Mouse (Mus musculus) CD4-positive, CD25-positive, alpha-beta regulatory T cell, adult 2 months (primary cell): ENCODE data around the gene Sept5.

Source experiments
- DNase-seq: peaks from one replicate; pipeline ENCODE4 v3.0.0-alpha.2; 2012; ENCODE audit warnings: low read depth, low spot score

The Sept5 gene

DNA sequence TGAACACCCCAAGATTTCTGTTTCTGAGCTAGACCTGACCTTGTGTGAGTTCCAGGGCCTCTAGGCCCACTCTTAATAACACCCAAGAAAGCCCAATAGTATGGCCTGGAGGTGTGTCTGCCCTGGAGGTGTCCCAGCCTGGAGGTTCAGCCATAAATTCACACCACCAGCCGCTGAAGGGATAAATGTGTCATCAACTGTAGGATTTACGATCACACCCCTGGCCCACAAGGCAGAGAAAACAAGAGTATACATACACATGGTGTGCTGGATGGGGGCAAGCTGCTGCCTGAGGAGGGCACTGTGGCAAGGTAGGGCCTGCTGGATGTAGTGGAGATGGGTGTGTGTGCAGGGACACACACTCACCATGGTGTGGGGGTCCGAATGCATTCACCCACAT, 16.5 kb downstream of the Sept5 start:
- no peak for DNase-seq

DNA sequence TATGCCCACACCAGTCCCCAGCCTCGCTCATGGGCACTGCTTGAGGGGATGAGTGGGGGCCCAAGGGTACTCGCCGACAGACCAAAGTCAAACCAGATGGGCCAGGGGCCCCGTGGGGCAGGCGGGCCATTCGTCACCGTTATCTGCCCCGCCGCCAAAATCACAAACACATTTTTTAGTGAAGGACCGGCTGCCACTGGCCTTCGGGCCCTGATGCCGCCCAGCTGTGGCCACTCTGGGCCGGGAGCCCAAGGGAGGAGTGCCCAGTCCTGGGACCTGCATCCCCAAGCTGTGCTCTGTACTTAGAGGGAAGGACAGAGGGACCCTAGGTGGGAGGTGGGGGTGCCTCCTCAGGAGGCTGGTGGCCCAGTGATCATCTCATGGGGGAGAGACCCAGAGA, 18.0 kb downstream of the Sept5 start:
- DNase-seq, result no peak

DNA sequence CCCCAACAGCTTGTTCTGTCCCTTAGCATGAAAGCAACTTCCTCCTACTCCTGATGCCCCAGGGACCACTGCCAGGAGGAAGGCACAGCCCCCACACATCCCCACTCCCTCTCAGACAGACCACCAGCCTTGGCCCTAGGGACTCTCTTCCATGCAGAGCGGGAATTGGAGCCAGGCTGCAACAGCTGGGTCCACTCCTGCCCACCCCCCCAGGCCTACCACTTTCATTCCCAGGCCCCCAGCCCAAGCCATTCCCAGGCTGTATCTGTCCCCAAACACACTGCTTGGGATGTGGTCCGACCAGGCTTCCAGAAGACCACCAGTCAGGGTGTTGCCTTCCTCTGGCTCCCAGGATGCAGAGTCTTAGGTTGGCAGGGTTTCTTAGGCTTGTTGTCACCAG, 20.7 kb downstream of the Sept5 start:
- DNase-seq, result no peak

DNA sequence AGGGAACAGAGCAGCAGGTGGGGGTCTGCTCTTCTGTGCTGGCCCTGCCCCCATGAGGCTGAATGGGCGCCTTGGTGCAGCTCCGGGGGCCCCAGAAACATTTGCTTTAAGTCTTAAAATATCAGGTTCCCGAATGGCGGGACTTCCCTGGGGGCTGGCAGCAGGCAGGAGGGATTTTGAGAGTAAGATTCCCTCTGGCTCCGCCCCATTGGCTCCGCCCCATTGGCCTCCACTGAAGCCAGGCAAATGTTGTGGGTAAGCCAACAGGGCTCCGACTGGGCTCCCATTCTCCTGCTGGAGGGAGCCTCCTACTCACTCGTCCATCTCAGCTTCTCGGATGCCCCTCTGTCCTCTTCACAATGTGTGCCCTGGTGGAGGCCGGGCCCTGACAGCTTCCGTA, 21.5 kb downstream of the Sept5 start:
- DNase-seq, result no peak

GRCm38 (mm10) chr16:18605705-18606104, 24.0 kb downstream of the Sept5 start:
- DNase-seq, result no peak

DNA sequence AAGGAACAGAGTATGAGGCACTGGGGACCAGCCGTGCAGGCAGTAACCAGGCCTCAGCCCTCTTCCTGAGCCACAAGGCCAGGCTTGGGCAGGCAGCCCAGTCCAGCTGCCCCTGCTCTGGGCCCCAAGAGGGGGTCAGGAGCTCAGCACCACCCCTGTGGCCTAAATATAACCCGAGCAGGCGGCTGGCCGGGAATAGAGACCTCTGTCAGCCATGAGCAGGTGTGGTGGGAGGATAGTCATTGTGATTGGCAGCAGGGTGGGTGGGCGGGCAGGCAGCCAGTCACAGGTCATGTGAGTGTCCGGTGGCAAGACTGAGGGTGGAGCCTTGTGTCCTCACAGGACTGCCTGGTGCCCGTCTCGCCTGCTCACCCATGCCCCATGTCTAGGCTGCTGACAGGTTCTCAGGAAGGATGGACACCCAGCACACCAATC, 25.5 kb downstream of the Sept5 start:
- DNase-seq, result no peak

DNA sequence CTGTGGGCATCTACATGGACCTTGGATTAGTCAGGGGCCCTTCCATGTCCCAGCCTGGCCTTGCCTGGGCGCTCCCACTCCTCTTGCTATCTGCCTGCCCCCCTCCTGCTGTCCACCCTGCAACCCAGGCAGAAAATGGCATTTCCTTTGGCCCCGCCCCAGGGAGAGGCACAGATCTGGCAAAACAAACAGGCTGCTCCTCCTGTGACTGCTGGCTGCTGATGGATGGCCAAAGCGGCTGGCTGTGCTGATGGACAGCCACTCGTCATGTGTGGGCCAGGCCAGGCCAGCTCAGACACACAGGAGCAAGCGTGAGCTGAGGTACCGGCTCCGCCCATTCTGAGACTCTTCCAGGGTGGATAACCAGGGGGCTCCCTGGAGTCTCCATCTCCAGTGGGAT, 28.3 kb downstream of the Sept5 start:
- no peak for DNase-seq

DNA sequence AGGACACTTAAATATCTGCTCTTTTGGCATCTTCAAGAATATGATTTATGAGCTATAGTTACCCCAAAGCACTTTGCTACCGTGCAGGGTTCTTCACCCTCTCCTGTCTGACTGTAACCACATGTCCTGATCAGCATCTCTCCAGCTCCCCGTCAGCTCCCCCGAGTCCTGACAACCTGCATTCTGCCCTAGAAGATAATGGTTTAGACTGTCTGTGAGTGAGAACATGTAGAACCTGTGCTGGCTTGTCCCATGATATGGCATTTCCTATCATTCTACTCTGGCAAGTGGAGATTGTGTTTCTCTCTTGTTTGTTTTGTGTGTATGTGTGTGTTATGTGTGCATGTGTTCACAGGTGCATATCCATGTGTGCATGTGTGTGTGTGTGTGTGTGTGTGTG, 31.7 kb downstream of the Sept5 start:
- DNase-seq, result no peak

DNA sequence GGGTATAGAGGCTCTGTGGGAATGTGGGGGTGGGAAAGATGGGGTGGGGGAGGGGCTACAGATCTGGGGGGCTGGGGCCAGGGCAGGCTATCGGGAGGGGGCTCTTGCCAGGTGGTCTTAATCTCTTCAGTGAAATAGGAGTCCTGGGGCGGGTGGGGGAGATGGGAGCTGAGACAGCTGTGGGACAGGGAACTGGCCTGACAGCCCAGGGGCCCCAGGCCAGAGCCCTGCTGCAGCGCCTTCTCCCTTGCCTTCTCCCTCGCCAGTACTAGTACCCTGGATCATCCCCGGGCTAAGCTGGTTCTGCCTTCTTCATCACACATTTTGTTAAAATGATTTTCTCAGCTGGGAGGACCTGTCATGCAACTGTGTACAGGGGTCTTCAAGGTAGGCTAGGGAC, 33.5 kb downstream of the Sept5 start:
- no peak for DNase-seq

- no peak for DNase-seq
Measured at GRCm38 (mm10) chr16:18593930-18594329, 35.8 kb downstream of the Sept5 start.

DNA sequence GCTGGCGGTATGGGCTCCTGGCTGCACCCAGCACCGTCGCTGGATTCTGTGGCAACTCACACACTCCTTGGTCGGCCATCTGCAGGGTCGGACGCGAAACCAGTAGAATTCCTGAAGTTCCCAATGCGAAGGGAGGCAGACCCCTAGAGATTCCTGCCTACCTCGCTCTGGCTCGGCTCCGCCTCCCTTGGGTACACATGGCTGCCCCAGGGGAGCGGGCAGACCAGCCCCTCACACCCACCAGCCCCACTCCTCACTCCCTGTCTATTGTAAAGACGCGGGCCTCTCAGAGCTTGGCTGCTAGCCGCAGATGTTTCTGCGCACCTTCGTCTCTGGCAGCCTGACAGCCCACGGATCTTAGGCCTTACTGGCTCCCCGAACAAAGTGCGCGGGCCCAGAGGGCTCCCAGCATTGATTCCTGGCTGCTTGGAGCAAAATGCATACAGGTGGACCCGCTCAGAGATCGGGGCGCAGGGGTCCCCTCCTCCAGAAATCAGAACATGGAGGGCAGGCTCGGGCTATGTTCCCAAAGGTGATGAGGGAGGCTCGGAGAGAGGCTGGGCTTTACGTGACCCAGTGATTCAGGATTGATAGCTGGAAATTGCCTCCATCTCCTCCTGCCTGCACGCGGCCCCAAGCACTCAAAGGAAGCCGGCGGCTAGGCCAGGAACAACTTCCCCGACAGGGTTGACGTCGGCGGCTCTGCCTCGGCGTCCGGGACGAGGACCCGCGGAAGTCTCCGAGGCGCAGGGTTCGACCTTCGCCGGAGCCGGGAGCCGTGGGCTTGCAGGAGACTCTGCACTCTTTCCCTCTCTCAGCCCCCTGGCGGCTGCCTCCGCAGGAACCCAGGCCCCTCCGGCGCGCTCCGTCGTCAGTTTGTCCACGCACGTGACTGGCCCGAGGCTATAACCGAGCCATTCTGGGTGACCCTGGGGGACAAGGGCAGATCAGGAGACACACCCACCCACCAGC, 38.4 kb downstream of the Sept5 start:
- peak; percentile 52 for DNase-seq

GRCm38 (mm10) chr16:18589804-18590790, 39.7 kb downstream of the Sept5 start, which contains the start of gene Tbx1:
Gene Tbx1, minus strand, starts transcription at chr16:18590671.
- DNase-seq, result peak; percentile 78

DNA sequence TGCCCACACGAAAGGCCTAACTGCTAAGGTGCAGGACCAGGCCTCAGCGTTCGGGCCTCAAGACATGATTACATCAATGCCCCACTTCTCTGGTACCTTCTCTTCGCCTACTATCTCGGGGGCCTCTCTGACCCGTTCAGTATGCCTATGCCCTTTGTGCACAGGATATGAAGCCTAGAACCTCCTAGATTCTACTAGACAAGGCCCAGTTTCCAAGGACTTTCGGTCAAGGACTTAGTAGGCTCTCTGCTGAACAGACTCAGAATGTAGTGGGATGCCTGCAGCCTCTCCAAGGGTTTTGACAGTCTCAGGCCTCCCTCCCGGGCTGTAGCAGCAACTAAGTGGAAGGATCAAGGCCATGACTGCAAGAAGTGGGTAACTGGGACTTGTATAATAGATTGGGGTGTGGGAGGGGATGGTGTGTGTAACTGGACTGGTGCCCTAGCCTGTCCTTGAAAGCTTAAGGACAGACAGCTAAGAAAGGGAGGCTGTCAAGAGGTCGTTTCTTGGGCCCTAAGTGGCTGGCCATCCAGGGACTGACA, 40.6 kb downstream of the Sept5 start:
- DNase-seq, result no peak

DNA sequence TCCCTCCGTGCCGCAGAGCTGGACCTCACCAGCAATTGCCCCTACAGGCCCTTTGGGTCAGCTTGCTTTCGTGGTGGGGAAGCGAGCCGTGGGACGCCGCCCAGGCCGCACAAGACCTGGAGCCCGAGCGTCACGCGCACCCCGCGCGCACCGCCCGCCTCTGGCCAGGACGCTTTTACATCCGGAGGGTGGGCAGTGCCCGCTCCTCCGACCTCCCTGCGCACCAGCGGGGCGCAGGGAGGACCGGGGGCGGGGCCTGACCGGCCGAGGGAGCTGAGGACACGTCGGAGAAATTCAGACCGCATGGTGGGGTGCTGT, 41.1 kb downstream of the Sept5 start:
- no peak for DNase-seq

GRCm38 (mm10) chr16:18587847-18588737, 41.7 kb downstream of the Sept5 start:
- no peak for DNase-seq

- no peak for DNase-seq
Measured at GRCm38 (mm10) chr16:18586906-18587546, 42.7 kb downstream of the Sept5 start.

DNA sequence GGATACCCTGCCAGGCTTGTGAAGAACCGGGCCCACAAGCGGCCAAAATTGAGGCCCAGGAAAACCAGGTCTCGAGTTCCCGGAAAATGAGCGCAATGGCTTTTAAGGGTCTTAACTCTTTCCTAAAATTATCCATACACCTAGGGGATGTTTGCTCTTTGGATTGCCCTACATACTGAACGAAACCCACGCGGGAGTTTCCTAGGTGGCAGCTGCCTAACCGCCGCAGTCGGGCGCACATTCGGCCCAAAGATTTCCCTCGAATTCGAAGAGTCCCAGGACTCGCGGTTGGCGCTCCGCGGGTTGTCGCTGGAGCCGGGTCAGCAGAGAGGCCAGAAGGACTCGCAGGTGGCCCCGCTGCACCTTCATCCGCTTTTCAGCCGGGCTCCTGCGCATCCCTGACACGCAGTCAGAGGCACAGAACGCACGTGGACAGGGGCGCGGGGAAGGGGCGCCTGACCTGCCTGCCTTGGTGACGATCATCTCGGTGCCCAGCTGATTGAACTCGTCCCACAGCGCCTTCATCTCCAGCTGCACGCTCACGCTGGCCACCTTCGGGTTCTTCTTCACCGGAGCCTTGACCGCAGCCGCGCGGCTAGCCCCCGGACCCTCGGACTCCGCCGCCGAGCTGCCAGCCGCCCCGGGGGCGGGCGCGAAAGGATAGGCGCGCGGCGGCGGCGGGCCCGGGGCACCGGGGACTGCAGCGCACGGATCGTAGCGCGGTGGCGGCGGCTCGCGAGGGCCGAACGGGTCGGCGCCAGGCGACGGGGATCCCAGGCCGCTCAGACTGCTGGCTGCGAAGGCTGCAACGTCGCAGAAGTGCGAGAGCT, 43.5 kb downstream of the Sept5 start:
- no peak for DNase-seq

DNA sequence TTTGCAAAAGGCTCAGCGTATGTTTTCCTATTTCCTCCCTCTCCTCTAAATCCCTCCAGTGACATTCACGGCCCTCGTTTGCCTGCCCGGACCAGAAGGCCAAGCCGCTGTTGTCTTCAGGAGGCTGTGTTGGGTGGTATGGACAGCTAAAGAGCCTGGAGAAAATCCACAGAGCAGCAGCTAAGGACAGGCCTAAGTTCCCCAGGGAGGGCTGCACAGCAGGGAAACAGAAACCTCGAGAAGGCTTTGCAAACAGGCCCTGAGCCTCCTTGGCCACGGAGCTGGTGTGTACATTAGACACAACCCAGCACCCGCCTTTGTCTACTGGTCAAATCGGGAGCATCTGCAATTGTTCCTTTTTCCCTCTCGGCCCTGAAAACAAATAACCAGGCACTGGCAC, 44.1 kb downstream of the Sept5 start:
- DNase-seq, result no peak

- DNase-seq, result no peak
Measured at GRCm38 (mm10) chr16:18584901-18585510, 44.7 kb downstream of the Sept5 start.
